Mouse (Mus musculus): Measurements from ENCODE around the gene 9530002B09Rik. TPM values are rescaled to one million over a fixed set of nuclear protein-coding genes. Genes with fewer than 3 reads are reported as not detected.

9530002B09Rik gene
- total RNA-seq (2021) = not detected
- long read RNA-seq, experiment 1 = 0 reads
- long read RNA-seq, experiment 2 = 0 reads

- DNase-seq = no peak
Measured at GRCm38 (mm10) chr4:122688975-122689374, at the start of gene 9530002B09Rik. TSS of gene 9530002B09Rik (plus strand) at chr4:122689275.

Other genes with a start within 250 kb of the 9530002B09Rik start
- 10 to 100 TPM; 21.2 to 24.6 TPM for gene Ppt1, start 147.0 kb downstream of the 9530002B09Rik start, total RNA-seq (2021)
- gene Cap1, start 196.8 kb downstream of the 9530002B09Rik start, total RNA-seq (2021) = 10 to 100 TPM; 46.1 to 64.2 TPM